Mouse (Mus musculus) urinary bladder, postnatal 25 days (tissue): ENCODE results near the gene Mfsd14b.

Experiments
- DNase-seq: peaks from one replicate; pipeline ENCODE4 v3.0.0; 2022; ENCODE audit warnings: low spot score

The Mfsd14b gene

GRCm38 (mm10) chr13:65112459-65113110 lies at the start of gene Mfsd14b:
TSS of gene Mfsd14b (minus strand) at chr13:65112975.
- DNase-seq: peak; percentile 80

GRCm38 (mm10) chr13:65149940-65150339 lies 37.2 kb upstream of the Mfsd14b start, which contains the start of gene Olfr466:
TSS of gene Olfr466 (plus strand) at chr13:65150240.
- DNase-seq: no peak

- DNase-seq: no peak
Measured at GRCm38 (mm10) chr13:65137789-65138188, 25.0 kb upstream of the Mfsd14b start, which contains the start of gene Olfr465-ps1. TSS of gene Olfr465-ps1 (plus strand) at chr13:65138089.

- no peak for DNase-seq
Measured at GRCm38 (mm10) chr13:65127063-65127847, 14.5 kb upstream of the Mfsd14b start.

GRCm38 (mm10) chr13:65122111-65122510 lies 9.3 kb upstream of the Mfsd14b start:
- no peak for DNase-seq

- no peak for DNase-seq
Measured at GRCm38 (mm10) chr13:65120984-65121383, 8.2 kb upstream of the Mfsd14b start.

DNA sequence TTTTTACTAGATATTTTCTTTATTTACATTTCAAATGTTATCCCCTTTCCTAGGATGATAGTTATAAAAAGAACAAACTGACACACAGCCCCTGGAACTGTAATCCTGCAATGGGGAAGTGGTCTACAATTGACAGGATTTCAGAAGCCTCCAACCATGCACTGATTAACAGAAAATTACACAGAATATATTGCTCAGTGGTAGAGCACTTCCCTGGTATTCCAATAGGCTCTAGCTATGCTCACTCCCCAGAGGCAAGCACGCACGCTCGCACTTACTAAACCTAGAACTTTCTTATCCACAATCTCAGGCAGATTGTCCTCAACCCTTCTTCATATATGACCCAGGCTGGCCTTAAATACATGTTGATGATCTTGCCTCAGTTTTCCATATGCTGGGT lies 464 bp upstream of the Mfsd14b start:
- no peak for DNase-seq

- no peak for DNase-seq
Measured at GRCm38 (mm10) chr13:65111961-65112360, 814 bp downstream of the Mfsd14b start.

DNA sequence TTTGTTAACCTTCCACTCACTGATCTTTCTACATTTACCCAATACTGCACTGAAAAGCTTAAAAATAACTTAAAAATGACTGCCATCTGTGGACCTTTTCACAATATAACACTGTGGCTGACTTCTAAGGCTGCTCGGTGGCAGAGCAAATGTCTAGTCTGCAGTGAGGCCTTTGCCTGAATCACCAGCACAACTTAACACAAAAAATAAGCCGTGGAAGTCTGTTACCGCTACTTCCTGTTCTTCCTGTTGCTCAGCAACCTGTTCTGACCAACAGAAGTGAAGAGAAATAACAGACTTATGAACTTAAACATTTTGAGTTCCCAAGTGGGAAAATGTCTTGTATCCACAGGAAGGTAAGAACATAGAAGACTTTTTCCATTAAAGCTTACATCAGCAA lies 11.5 kb downstream of the Mfsd14b start:
- no peak for DNase-seq

GRCm38 (mm10) chr13:65100678-65101077 lies 12.1 kb downstream of the Mfsd14b start:
- DNase-seq: no peak

- DNase-seq: no peak
Measured at GRCm38 (mm10) chr13:65097018-65097417, 15.8 kb downstream of the Mfsd14b start.

DNA sequence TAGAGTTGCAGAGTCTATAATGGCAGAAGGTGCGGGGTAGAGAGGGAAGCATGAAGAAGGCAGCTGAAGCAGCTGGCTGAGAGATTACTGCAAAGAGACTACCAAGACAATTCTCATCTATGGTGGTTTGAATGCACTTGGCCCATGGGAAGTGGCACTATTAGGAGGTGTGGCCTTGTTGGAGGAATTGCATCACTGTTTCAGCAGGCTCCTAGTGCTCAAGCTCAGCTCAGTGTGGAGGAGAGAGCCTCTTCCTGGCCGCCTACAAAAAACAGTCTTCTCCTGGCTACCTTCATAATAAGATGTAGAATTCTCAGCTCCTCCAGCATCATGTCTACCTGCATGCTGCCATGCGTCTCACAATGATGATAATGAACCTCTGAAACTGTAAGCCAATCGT lies 16.9 kb downstream of the Mfsd14b start:
- DNase-seq: no peak

DNA sequence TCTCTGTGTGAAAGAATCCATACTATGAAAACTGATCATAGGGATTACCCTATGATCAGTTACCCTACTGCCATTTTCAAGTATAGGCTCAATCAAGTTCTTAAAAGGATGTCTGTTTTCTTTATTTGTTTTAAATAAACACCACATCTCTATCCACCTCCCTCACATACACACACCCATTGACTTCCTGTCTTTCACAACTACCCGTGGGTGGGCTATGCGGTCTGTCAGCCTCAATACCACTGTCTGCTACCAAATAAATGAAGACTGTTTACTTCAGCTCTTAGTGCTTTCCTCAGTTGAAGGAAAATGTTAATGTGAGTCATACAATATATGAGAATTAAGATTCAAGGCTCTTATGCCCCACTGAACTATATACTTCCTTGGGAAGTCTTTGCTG lies 42.8 kb downstream of the Mfsd14b start:
- no peak for DNase-seq

- no peak for DNase-seq
Measured at GRCm38 (mm10) chr13:65052660-65053059, 60.1 kb downstream of the Mfsd14b start, which contains the start of gene Prss47. TSS of gene Prss47 (minus strand) at chr13:65052760.

GRCm38 (mm10) chr13:65035057-65035456 lies 77.7 kb downstream of the Mfsd14b start:
- DNase-seq: no peak

- DNase-seq: no peak
Measured at GRCm38 (mm10) chr13:65032758-65033157, 80.0 kb downstream of the Mfsd14b start, which contains the start of gene Spata31d1c. TSS of gene Spata31d1c (plus strand) at chr13:65033058.
